Mouse (Mus musculus): ENCODE data around the gene Hdac4.

The Hdac4 gene

DNA sequence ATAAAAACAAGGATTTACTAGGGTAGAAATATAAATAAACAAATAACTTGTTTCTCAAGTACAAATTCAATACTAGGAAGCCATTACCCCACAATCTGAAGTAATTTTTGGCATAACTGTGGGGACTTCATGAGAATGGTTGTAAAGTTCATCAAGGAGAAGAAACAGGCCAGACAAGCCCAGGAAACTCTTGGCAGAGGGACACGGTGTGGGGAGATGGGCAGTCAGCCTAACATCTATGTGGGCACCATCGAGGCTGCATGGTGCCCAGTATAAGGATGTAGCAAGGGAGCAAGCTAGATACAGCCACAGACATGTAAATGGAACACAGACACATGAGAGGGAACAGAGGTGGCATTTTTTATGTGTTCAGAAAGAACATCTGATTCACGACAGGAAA, 171.6 kb downstream of the Hdac4 start:
- no peak for DNase-seq (ENCODE audit: low spot score)

DNA sequence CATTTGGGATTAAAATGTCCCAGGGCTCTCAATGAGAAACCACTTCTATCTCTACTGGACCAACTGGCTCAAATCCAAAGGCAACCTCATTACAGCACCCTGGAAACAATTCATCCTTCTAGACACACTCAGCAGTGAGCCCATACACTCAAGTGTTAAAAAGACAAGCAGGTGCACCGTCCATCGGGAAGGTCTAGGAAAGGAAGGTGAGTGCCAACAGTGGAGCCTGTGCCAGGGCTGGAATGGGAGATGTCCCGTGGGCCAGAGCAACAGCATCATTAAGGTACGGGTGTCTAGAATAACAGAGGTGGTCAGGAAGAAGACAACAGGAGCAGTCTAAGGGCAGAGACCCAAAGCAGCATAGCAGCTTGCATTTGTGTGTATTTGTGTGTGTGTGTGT, 173.5 kb downstream of the Hdac4 start:
- no peak for DNase-seq (ENCODE audit: low spot score)

DNA sequence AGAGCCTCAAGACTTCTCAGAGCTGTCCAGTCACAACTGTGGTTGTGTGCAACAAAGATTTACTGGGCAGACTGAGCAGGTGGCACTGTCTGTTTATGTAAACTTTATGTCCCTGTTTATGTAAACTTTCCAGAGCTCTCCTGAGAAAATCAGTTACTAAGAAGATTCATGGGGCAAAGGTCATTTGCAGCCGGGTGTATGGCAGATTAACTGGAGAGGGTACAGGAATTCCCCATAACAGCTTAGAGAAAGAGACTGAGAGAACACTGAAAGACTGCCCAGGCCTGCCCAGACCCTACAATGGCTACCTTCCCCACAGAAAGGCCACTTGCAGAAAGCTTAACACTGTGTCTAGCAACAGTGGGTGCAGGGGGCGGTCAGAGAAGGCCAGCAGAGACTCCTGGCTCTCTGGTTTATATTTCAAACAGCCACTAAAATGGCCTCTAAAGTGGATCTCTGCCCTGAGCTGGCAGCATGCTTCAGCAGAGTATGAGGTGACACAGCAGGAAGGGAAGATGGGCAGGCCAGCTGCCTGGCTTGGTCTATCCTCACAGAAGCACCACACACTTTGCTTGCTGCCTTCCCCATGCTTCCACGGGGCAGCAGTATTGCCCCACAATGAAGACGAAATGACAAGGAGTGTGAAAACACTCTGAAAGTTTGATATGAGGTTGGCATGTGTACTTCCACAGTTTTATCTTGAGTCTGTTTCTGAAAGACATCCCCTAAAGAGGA, 179.4 kb downstream of the Hdac4 start:
- no peak for DNase-seq (ENCODE audit: low spot score)

DNA sequence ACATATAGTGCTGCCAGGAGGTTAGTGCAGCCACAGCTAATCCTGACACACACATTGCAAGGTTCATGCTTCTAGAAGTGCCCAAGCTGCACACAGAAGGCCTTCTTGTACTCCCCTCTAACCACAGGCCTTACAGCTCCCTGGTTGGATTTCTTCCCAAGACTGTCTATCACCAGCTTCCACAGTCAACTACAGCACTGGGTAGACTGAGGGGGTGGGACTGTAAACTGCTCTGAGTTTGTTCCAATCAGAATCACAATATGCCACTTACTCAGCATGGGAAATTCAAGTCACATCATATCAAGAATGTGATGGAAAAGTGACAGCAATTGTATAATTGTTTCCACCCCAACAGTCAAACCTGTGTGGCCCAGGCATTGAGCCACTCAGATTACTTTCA, 180.2 kb downstream of the Hdac4 start:
- DNase-seq (ENCODE audit: low spot score): no peak

DNA sequence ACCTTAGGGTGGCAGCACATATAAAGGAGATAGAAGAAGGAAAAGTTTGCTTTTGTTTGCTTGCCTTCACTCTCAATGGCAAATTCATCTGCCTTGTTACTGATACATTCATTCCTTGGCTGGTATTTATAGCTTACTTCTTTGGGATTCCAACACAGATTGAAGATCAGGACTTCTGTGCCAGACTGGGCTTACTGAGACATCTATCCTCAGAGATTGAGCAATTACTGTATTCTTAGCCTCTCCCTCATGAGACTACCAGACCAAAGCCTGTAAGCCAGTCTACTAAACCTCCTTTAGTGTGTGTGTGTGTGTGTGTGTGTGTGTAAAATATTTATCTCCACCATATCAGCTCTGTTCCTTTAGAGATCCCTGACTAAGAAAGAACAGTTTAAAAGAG, 181.0 kb downstream of the Hdac4 start:
- no peak for DNase-seq (ENCODE audit: low spot score)

DNA sequence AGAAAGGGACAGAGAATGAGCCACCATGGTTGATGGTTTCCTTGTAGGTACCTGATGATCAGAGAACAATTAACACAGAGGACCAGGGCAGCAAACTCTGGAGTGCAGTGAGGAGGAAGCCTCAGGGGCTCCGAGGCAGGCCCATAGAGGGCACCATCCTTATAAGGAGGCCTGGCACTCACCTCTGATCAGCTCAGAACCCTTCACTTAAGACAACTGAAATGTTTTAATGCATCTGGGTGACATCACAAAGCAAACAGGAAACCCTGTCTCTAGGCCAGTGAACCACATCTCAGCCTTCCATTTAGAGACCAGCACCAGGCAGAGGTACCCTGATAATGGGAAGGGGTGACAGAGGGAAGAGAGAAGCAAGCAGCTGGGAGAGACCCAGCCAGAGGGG, 188.8 kb downstream of the Hdac4 start:
- DNase-seq (ENCODE audit: low spot score): no peak

DNA sequence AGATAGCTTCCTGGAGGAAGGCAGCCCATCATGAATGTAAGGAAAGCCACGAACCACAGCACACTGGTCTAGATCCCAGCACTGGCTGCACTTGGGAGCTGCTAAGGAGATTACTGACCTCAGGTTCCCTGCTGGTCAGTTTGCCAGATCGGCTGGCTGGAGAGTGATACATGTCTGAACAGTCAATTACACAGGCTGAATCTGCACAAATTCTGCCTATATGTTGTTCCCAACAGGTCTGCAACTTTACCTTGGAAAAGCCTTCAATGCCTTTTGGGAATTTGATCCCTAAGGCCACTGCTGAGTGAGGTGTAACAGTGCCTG, 189.9 kb downstream of the Hdac4 start:
- no peak for DNase-seq (ENCODE audit: low spot score)

DNA sequence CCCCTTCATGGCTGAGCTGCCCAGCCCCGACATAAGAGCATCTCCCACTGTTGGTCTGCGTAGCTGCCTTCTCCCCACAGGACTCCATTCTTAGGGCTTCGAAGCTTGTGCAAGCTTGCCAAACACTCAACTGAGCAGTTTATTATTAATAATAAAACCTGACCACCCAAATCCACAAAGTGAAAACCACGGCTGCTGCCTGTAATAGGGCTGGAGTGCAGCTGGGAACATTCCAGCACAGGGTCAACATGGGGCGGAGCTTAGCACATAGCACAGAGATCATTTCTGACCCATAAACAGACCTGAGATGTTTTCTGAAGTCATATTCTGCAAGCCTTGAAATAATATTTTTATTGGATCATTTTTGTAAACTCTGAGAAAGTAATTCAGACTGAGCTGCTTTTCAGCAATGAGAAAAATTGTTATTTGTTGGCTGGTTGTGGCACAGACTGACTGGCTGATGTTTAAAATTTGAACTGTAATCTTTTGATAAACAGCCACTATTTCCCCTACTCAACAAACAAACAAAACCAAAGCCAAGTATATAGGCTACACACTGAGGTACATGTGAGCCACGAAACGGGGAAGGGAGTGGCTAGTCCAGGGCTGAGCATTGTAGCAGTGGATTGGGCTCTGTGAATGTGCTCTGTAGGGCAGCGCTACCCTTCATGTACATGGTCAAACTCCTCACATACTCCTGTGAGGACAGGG, 190.4 kb downstream of the Hdac4 start:
- DNase-seq (ENCODE audit: low spot score): no peak

DNA sequence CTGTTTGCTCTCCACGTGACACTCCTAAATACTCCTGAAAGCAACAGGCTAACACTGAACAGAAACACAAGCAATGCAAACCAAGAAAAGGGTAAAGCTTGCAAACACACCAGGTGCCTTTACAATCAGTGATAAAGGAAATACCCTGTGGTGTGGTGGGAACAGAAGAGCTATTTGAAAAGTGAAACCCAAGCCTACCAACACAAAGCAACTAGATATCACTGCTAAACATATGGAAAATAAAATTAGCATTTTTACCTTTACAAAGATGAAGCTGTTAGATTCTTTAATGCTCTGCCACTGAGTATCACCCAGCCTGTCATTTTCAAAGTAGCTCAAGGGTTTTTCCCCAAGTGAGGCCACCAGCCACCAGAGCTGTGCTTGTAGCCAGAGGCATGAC, 191.4 kb downstream of the Hdac4 start:
- no peak for DNase-seq (ENCODE audit: low spot score)

DNA sequence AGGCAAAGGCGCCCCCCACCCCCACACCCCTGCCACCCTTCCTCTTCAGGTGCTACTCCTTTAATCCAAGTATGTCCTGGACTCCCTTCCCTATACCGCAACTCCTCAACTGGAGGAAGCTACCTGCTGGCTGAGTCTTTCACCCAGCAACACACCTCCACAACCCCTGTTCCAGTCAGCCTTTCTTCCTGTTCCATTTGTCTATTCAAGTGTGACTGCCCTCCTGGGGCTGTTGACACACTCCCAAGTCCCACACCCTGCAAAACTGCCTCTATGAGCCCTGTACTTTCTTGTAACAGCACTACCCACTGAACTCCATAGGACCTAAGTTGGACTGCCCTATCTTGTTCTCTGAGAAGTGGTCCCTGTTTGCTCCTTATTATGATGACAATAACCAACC, 195.3 kb downstream of the Hdac4 start:
- no peak for DNase-seq (ENCODE audit: low spot score)

DNA sequence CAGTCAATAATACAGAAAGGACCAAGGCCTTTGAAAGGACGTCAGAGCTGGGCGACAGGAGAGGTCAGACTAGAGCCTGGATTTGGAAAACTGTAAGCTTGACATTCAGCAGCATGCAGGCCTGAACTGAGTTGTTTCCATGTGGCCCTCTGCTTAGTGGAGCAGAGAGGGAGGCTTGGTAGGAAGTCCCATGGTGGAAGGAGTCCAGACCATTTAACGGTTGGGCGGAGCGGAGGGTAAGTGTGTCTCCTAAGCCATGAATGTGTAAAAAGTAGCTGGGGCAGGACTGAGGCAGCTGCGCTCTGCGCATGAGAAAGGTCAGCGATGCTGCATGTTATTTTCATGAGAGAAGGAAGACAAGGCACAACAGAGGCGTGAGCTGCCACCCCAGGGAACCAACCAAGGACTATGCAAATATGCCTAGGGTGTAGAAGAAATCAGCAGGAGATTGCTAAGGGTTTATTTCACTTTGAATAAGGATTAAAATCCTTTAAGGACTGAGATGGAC, 201.8 kb downstream of the Hdac4 start:
- no peak for DNase-seq (ENCODE audit: low spot score)

DNA sequence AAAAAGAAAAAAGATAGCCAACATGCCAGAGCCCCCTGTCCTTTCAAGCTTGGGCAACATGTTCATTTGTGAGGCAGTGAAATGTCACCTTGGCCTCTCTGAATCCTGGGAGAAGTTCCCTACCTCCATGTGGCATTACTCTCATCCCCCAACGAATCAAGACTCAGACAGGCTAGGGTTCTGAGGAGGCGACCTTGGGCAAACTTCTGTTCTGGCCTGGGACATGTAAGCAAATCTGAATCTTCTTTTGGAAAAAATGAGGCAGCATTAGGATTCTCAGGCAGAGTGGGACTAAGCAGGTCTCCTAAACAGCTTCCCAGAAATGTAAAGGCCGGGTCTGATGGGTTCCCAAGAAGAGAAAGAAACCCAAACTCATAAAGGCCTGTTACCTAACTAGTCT, 202.8 kb downstream of the Hdac4 start:
- no peak for DNase-seq (ENCODE audit: low spot score)

DNA sequence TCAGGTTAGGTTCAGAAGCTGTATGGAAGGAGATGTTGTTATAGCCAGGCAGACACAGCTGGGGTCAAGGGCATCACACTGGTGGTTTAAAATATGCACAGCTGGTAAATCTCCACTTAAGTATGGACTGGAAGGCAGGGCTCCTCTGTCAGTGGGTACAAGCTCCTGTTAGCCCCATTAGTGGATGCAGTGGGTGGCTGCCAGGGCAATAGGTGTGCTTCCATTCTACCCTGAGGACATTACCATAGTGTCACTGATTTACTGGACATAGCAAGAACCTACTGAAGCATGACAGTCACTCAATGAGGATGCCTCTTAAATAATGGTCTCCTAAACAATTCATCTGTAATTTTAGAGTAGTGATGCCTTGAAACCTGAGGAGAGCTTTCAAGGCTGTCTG, 203.9 kb downstream of the Hdac4 start:
- no peak for DNase-seq (ENCODE audit: low spot score)

DNA sequence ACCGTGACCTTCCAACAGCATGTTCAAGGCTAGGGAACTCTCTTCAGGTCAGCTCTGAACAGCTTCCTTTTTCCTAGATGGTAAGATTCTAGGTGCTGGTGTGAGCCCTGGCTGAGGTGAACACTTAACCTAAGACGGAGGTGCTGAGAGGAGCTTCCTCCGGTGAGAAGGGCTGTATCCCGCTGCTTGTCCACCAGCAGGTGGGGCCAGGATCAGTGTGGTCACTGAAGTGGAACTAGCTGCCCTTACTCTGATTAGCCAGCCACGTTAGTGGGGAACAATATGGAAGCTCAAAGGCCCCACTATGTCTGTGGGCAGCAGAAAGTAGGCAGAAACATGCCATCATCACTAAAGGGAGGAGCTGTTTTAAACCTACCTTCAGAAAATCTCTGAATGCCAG, 204.6 kb downstream of the Hdac4 start:
- DNase-seq (ENCODE audit: low spot score): no peak

DNA sequence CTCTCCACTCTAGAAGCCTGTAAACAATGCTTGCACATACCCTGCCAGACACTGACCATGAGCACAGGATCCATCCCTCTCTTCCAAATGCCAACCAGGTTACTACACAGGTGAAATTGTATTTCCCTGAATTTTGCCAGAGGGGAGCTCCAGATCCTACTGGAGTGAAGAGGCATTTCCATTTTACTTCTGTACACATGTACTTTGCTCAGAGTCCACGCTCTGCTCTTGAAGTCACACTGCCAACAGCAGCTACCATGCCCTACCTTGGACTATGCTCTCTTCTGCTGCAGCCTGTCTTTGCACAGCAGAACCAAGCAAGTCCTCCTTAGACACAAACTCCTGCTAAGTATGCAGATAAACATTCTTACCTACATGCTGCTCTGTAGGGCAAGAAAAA, 206.6 kb downstream of the Hdac4 start:
- DNase-seq (ENCODE audit: low spot score): no peak

DNA sequence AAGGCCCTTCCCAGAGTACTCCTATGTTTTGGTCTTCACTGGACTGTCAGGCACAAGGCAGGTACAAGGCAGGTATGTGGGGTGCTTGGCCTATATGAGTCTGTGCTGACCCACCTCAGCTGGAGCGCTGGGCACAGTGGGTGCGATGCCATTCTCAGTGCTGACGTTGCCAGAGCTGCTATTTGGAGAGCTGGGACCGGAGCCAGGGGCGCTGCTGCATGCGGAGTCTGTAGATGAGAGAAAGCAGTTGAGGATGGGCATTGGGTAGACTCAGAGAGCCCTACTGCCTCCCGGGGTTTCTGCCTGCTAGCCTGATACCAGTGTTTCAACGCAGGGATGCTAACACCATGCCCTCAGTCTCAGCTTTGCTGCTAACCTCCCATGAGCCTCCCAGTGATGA, 208.1 kb downstream of the Hdac4 start:
- no peak for DNase-seq (ENCODE audit: low spot score)

DNA sequence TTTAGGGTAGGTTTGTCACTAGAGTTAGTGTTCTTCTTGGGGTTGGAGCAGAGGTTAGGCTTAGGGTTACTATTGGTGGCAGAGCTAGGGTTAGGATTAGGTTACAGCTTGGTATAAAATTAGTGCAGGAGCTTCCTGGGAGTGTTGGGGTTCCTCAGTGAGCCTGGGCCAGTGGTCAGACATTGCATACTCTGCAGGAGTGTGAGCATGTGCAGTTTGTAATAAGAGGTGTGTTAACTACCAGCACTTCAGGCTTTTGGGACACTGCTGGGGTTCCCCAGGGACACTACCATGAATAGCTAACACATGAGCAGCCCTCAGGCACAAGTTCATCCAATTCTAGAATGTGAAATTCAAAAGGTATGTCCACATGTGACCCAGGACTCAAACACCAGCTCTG, 209.7 kb downstream of the Hdac4 start:
- no peak for DNase-seq (ENCODE audit: low spot score)

DNA sequence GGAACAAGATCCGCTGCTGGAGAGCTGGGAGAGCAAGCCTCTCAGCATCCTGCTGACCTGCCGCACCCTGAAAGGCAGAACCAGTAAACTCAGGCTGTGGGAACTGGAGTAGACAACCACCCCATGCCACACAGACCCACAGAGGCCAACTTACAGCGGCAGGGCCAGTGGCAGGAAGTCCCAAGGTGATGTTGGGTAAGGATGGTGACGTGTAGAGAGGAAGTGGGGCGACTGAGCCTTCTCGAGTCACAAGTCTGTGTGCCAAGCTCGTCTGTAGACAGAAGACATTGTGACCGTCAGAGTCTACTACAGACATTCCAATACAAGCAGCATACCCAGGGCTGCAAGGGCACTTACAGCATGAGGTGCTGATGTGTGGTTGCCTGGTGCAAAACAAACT, 211.0 kb downstream of the Hdac4 start:
- no peak for DNase-seq (ENCODE audit: low spot score)

DNA sequence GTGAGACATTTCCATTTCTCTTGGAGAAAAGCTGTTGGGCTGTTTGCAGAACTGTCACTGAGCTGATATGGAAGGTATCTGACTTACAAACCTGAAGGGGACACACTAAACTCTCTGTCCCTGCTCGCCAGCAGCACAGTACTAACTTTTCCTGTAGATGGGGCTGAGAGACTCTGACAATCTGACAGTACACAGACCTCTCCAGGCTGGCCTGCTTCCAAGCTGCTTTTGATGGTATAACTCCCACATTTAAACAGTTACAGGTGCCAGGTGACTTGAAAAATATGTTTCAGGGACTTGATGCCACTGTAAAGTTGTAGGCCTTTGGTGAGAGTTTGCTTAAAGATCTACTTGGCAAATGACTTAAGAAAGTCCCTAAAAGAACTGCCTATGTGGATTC, 214.1 kb downstream of the Hdac4 start:
- peak; percentile 17 for DNase-seq (ENCODE audit: low spot score)

DNA sequence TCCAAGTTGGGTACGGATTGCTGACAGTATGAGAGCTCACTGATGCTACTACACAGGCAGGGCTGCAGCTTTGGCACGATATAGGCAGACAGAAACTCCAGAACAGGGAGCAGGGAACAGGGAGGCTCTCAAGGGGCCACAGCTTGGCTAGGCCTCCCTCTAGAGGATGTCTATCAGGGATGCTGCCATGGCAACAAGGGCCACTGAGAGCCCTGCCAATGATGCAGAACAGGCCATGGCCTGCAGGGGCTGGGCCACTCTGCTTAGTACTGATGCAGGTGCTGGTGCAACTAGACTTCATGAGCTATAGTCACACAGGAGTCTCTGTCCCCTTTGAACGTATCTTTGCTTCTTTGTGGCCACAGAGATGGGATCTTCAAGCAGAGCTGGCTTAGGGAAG, 217.1 kb downstream of the Hdac4 start:
- DNase-seq (ENCODE audit: low spot score): peak; percentile 65

DNA sequence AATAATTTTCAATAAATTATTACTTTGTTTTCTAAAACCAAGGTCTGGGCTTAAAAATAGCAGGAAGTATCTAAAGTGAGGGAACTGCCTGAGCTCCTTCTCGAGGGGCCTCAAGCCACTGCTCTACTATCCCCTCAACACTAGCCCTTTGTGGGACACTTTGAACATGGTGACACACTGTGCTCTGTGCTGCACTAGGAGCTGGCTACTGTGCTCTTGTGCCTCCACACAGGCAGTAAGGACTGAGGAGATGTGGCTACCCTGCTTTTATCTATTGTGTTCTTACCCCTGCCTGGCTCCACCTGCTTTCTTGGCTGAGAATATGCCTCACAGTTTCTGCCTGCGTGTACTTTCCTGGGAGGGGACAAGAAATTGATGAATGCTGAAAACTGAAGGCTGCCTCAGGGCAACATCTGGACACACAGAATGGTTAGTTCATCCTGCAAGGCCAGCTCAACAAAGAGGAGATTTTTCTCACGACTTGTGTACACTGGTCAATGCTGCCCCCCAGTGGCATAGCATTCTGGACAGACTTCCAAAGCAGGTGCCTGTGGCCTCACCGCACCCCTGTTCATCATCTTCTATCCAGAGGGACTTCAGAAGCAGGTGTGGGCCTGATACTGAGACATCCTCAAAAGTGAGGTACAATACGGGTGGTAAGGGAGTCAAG, 226.7 kb downstream of the Hdac4 start:
- DNase-seq (ENCODE audit: low spot score): peak; percentile 38

DNA sequence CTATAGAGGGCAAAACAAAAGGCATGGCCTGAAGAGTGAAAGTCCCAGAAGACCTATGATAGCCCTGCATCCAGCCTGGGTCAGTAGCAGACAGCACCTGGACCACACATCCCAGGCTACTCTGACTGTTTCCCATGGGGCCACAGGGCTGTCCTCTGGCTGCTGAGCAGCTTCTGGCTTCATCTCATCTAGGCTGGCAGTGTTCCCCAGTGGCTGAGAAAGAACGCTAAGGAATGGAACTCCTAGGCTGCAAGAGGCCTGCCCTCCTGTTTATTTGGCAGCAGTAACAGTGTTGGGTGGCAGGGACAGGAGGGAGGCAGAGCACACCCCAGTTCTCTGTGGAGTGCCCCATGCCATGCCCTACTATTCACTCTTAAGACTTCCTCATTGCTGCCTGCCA, 228.5 kb downstream of the Hdac4 start:
- DNase-seq (ENCODE audit: low spot score): peak; percentile 11

Data from MN1 (cell line).